Comparison of ENCODE assay signal across 9 mouse cellular contexts in genomic region chr13:106918322-106919050, GRCm38 (mm10). TPM values are rescaled to one million over a fixed set of nuclear protein-coding genes. Genes with fewer than 3 reads are reported as not detected.
DNase-seq lines count a peak whose midpoint lies in the region; ATAC-seq and TF ChIP-seq lines count a peak whose summit lies in the region.
"Had no signal": no experiment of that assay in that cellular context is flagged by ENCODE, and none has a peak within 500 bp of the region (broad histone marks: within the 10 kb centered on the region; RNA-seq: fewer than 3 reads in every experiment).

No protein-coding gene starts in this region.

- no peaks in the 10 kb centered on the region for H3K9me3 ChIP-seq in neural tube, embryonic 11.5 days (ENCODE audit: control insufficient read depth, low read length)
- no peaks in the 10 kb centered on the region for H3K9me3 ChIP-seq in hindbrain, postnatal 0 days (ENCODE audit: low read length)
- H3K9me3 ChIP-seq: hindbrain, embryonic 15.5 days had no signal

- H3K79me2 ChIP-seq in heart, adult 2 months (replicated peaks; ENCODE audit: control insufficient read depth, insufficient read depth, low read length): no peaks in the 10 kb centered on the region

- no peak for TF ChIP-seq EP300 in heart, adult 2 months (IDR thresholded peaks at IDR 0.05; ENCODE audit: insufficient read depth, low read depth, low read length)

- no peaks in the 10 kb centered on the region for H3K36me3 ChIP-seq in heart, adult 2 months (ENCODE audit: control insufficient read depth, insufficient read depth, low read length)
- no peaks in the 10 kb centered on the region; the same call in 1 of the 2 replicates for H3K36me3 ChIP-seq in neural tube, embryonic 11.5 days (ENCODE audit: control insufficient read depth, insufficient read depth, low read length)
- peaks cover 7% of the 10 kb centered on the region; the same call in 1 of the 2 replicates for H3K36me3 ChIP-seq in hindbrain, postnatal 0 days (ENCODE audit: insufficient read depth, low read length)

- intact Hi-C loops in heart, adult 2 months (cut with DNase I): loop anchor here (5.0 kb wide), 2 partner anchors 36 to 196 kb away; no protein-coding TSS in a partner anchor
- intact Hi-C loops in heart, postnatal 25 days (cut with DNase I): loop anchor here (5.0 to 10.0 kb wide), 2 partner anchors 201 to 1474 kb away; partner anchors contain the start of gene Htr1a

- DNase-seq in heart, adult 2 months: no peak
- DNase-seq in heart, postnatal 25 days (ENCODE audit: low spot score): no peak
- DNase-seq in neural tube, embryonic 11.5 days (ENCODE audit: low spot score): peak; percentile 39
- no peak for DNase-seq in neural tube, embryonic 10.5 days (ENCODE audit: extremely low spot score, low spot score)
- DNase-seq in hindbrain, postnatal 0 days (ENCODE audit: low spot score): peak; percentile 88
- DNase-seq in ovary, postnatal 36 days (ENCODE audit: low spot score): no peak
- DNase-seq in adrenal gland, postnatal 4 days (ENCODE audit: low spot score in 2 of 2): no peak
- no peak for DNase-seq in right cerebral cortex, postnatal 36 days (ENCODE audit: low spot score in 2 of 2)

- no peak overlapping the region for H3K27ac ChIP-seq in heart, adult 2 months
- no peak overlapping the region for H3K27ac ChIP-seq in neural tube, embryonic 11.5 days (ENCODE audit: low read depth, low read length)
- no peak overlapping the region for H3K27ac ChIP-seq in hindbrain, postnatal 0 days
- H3K27ac ChIP-seq: hindbrain, embryonic 15.5 days had no signal

- H3K4me2 ChIP-seq in neural tube, embryonic 11.5 days (ENCODE audit: low read depth): no peak overlapping the region
- H3K4me2 ChIP-seq in hindbrain, postnatal 0 days (ENCODE audit: low read depth, low read length): no peak overlapping the region
- H3K4me2 ChIP-seq: hindbrain, embryonic 15.5 days had no signal

- WGBS in heart, adult 2 months: 48% methylated on average over 7 of the region's 7 CpGs
- 90% methylated on average over 7 of the region's 7 CpGs for WGBS in neural tube, embryonic 11.5 days
- 81% methylated on average over 7 of the region's 7 CpGs for WGBS in hindbrain, postnatal 0 days

- no peak overlapping the region for H3K4me3 ChIP-seq in heart, adult 2 months
- no peak overlapping the region for H3K4me3 ChIP-seq in neural tube, embryonic 11.5 days (ENCODE audit: low read depth, low read length)
- H3K4me3 ChIP-seq in hindbrain, postnatal 0 days (ENCODE audit: low read length): no peak overlapping the region
- H3K4me3 ChIP-seq: hindbrain, embryonic 15.5 days had no signal

- peak; percentile 81 for TF ChIP-seq CTCF in heart, adult 2 months (IDR thresholded peaks at IDR 0.05)
- peak; percentile 73 for TF ChIP-seq CTCF in hindbrain, postnatal 0 days (IDR thresholded peaks at IDR 0.05; ENCODE audit: low read depth)

- H3K4me1 ChIP-seq in heart, adult 2 months (ENCODE audit: control insufficient read depth, insufficient read depth, low read length): no peaks in the 10 kb centered on the region
- no peaks in the 10 kb centered on the region for H3K4me1 ChIP-seq in neural tube, embryonic 11.5 days (ENCODE audit: control insufficient read depth, insufficient read depth, low read length)
- no peaks in the 10 kb centered on the region for H3K4me1 ChIP-seq in hindbrain, postnatal 0 days (ENCODE audit: insufficient read depth, low read length)
- H3K4me1 ChIP-seq: hindbrain, embryonic 15.5 days had no signal

- ATAC-seq in neural tube, embryonic 11.5 days (ENCODE audit: insufficient read depth, low FRiP score, low TSS enrichment): no peak
- ATAC-seq in hindbrain, postnatal 0 days: no peak

- no peak for TF ChIP-seq POLR2A in heart, adult 2 months (IDR thresholded peaks at IDR 0.05; ENCODE audit: insufficient read depth, low read depth, low read length)

- no peak overlapping the region for H3K9ac ChIP-seq in heart, adult 2 months (ENCODE audit: low read depth, low read length)
- no peak overlapping the region for H3K9ac ChIP-seq in neural tube, embryonic 11.5 days (ENCODE audit: low read length)
- no peak overlapping the region for H3K9ac ChIP-seq in hindbrain, postnatal 0 days (replicated peaks; ENCODE audit: low read length)
- H3K9ac ChIP-seq: hindbrain, embryonic 15.5 days had no signal

- H3K27me3 ChIP-seq in heart, adult 2 months (ENCODE audit: control insufficient read depth, insufficient read depth, low read length): no peaks in the 10 kb centered on the region
- H3K27me3 ChIP-seq in neural tube, embryonic 11.5 days (ENCODE audit: control insufficient read depth, insufficient read depth, low read length): no peaks in the 10 kb centered on the region
- no peaks in the 10 kb centered on the region for H3K27me3 ChIP-seq in hindbrain, postnatal 0 days (ENCODE audit: insufficient read depth, low read length)
- H3K27me3 ChIP-seq: hindbrain, embryonic 15.5 days had no signal

RNA-seq across cellular contexts. Expression of gene Ipo11, which starts 18.3 kb away (rescaled TPM):
- 10 to 100 TPM; 21.3 to 27.3 TPM for total RNA-seq in heart, adult 2 months (2021)
- 15.7 and 19.6 TPM in 2 replicates for polyA plus RNA-seq in heart, adult 2 months (2012; rRNA removed)
- 10 to 100 TPM; 20.8 to 22.2 TPM for total RNA-seq in heart, postnatal 25 days (2021)
- polyA plus RNA-seq in neural tube, embryonic 11.5 days (2014; fragmentation: Nextera tagmentation; extraction: Ambion mirVana): 72.3 and 74.4 TPM in 2 replicates
- 46.7 and 58.0 TPM in 2 replicates for total RNA-seq in hindbrain, postnatal 0 days (2014; rRNA removed)
- polyA plus RNA-seq in hindbrain, postnatal 0 days (2015; fragmentation: Nextera tagmentation; extraction: Ambion mirVana): 32.9 and 33.9 TPM in 2 replicates
- total RNA-seq in adrenal gland, postnatal 4 days (2021): 10 to 100 TPM; 41.7 to 45.6 TPM

RNA-seq across cellular contexts. Expression of gene Dimt1, which starts 28.4 kb away (rescaled TPM):
- 1 to 10 TPM; 6.3 to 7.8 TPM for total RNA-seq in heart, adult 2 months (2021)
- polyA plus RNA-seq in heart, adult 2 months (2012; rRNA removed): 5.0 and 7.7 TPM in 2 replicates
- total RNA-seq in heart, postnatal 25 days (2021): 1 to 10 TPM; 7.3 to 7.6 TPM
- polyA plus RNA-seq in neural tube, embryonic 11.5 days (2014; fragmentation: Nextera tagmentation; extraction: Ambion mirVana): 40.2 and 41.3 TPM in 2 replicates
- total RNA-seq in hindbrain, postnatal 0 days (2014; rRNA removed): 10.6 and 14.4 TPM in 2 replicates
- polyA plus RNA-seq in hindbrain, postnatal 0 days (2015; fragmentation: Nextera tagmentation; extraction: Ambion mirVana): 29.9 and 31.1 TPM in 2 replicates
- 10 to 100 TPM; 16.6 to 17.8 TPM for total RNA-seq in adrenal gland, postnatal 4 days (2021)

Comparison
In these comparisons a context has a peak if more than half of its experiments do, and no peak if none do; other contexts are left out.
1. DNase-seq: peak in neural tube, embryonic 11.5 days (single experiment) and hindbrain, postnatal 0 days (single experiment); none in heart, adult 2 months (0 of 2), heart, postnatal 25 days (single experiment), neural tube, embryonic 10.5 days (single experiment), ovary, postnatal 36 days (single experiment), adrenal gland, postnatal 4 days (0 of 2) and right cerebral cortex, postnatal 36 days (0 of 2).